Mouse (Mus musculus) E14TG2a.4 (cell line): ENCODE measurements around the gene Shq1.

Experiments
- CTCF ChIP-seq: conservative IDR thresholded peaks from 2 replicates; pipeline ENCODE4 v1.5.1; 2014; ENCODE audit warnings: low read length
- POU5F1 ChIP-seq: IDR thresholded peaks from 2 replicates; pipeline ENCODE4 v1.6.1; 2014; ENCODE audit warnings: low read length, borderline replicate concordance

DNA sequence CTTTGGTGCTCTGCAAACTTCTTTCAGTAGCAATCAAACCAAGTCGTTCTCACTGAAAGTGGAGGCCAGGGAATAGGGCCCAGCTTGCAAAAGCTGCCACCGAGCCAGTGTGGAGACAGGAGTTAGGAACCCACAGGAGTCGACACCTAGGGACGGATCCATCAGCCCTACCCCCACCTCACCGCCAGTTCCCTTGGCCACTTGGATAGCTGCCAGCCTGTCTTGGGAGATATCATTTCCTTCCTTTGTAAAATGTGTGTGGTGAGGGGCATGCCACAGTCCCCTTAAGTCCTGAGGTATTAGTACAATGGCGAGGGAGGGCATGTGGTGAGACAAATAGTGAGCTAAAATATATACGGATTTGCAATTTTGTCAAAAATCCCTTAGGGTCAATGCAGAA is 142.4 kb downstream of the Shq1 start:
- no peak for TF ChIP-seq CTCF
- TF ChIP-seq POU5F1: no peak
